Mouse (Mus musculus) ovary, adult 2 months (tissue): ENCODE data around the gene Cald1. TPM values are rescaled to one million over a fixed set of nuclear protein-coding genes. Genes with fewer than 3 reads are reported as not detected.

Source experiments
- polyA plus RNA-seq: library from polyadenylated mRNA; depleted of rRNA; stranded (reverse); fragments of >200 nt; gene quantifications from 2 replicates; pipeline ENCODE4 v1.2.3, GENCODE M21; 2012; rRNA removed

Cald1 gene
- polyA plus RNA-seq, result 30.7 and 33.7 TPM in 2 replicates

DNA sequence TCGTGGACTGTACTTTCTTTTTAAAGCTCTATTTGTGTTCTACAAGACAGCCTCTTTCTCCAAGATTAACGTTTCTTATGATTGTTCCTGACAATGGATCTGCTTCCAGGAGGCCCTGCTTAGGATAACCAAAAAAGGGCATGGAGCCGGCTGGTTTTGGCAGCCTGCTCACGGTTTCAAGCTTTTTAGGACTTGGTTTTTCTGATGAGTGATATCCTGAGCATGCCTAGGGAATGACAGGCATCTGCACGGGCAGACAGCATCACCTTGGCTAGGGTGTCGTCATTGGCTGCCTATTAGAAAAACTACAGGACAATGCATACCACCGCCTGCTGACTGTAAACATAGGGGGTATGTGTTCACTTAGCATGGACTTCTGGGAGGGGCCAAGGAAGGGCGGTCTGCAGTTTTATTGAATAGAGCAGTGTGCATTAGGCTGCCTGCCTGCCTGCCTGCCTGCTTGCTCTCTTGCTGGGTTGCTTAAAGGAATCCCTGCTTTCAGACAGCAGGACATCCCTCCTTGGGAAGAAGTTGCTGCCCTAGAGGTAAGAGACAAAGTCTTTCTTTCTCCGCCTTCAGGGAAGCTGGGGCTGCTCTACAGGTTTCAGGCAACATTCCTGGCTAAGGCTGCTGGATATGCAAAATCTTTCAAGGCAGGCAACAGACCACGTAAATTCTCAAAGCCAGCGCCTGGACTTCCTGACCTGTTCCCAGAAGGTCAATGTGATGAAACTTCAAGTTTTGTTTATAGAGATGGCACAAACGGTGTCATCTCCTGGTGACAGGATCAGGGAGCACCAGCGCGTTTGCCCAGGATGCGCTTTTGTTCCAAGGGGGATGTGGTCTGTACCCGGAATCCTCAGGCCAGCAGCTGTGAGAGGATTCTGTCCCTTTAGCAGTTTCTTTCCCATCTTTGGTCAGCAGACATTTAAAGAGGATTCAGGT, at the start of gene Cald1:
TSS of gene Cald1 (plus strand) at position 380 of the 945 bp plus-strand sequence.

DNA sequence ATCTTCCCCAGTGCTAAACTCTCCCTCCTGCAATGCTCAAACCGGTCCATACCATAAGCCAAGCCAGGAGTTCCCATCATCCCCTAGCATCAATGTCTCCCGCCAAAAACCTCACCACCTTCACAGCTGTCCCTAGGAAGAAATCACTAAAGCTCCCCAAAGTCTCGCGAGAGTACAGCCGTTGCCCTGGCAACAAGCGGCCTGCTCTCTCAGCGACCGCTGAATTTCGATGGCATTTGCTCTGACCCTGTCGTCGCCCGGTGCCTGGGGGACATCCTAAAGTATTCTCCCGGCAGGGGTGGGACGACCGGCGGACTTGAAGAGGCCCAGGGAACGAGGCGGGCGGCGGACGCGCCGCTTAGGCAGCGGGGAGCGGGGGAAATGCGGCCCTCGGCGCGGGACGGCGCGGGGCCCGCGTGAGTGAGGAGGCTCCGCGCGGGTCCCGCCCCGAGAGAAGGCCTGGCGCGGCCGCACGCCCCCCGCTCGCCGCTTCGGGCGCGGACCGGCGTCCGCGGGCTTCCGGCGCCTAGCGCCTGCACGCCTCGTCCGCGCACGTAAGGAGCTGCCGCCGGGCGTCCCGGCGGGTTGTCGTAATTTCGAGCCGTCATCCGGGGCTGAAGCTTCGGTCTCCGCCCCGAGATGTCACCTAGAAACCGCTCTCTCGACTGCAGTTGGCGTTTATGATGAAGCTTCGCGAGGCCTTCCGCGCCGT, 182.1 kb downstream of the Cald1 start, which contains the start of gene Agbl3:
TSS of gene Agbl3 (plus strand) at position 202 of the 712 bp plus-strand sequence.

Other genes with a start within 250 kb of the Cald1 start
- gene Akr1b8, start 244.4 kb upstream of the Cald1 start, polyA plus RNA-seq, result 20.6 and 24.3 TPM in 2 replicates
- 22.4 and 29.8 TPM in 2 replicates for gene Akr1b10, start 214.3 kb upstream of the Cald1 start, polyA plus RNA-seq
- 3.5 and 5.3 TPM in 2 replicates for gene Akr1b7, start 186.2 kb upstream of the Cald1 start, polyA plus RNA-seq
- 9.7 and 15.7 TPM in 2 replicates for gene Bpgm, start 122.3 kb upstream of the Cald1 start, polyA plus RNA-seq
- gene Agbl3, start 181.9 kb downstream of the Cald1 start, polyA plus RNA-seq, result 7.1 and 7.3 TPM in 2 replicates